Mouse (Mus musculus): Measurements from ENCODE around the gene Ndst4. TPM values are rescaled to one million over a fixed set of nuclear protein-coding genes. Genes with fewer than 3 reads are reported as not detected.
A peak's percentile ranks its signal among the peaks of the same experiment; 100 is the strongest.

Gene Ndst4
- polyA plus RNA-seq, 1 experiment from 2014 or later = 0.11 TPM

GRCm38 (mm10) chr3:125673997-125674794 lies 270.3 kb downstream of the Ndst4 start:
- Histone ChIP-seq H3K36me3 (replicated peaks) (no peaks in the 10 kb centered on the region), H3K4me3 (no peak overlapping the region), H3K27me3 (replicated peaks; ENCODE audit: low read depth, poor library complexity, severe bottlenecking) (no peaks in the 10 kb centered on the region), H3K27ac (replicated peaks) (no peak overlapping the region), H3K4me1 (0 out of 2 replicates have a peak, but pooled peaks cover 2% of the 10 kb centered on the region), H3K9me3 (no peaks in the 10 kb centered on the region)
- 57% methylated on average over 9 of the region's 9 CpGs for WGBS
- DNase-seq (ENCODE audit: low spot score) = no peak

GRCm38 (mm10) chr3:125675211-125675896 lies 271.5 kb downstream of the Ndst4 start:
- H3K27me3 ChIP-seq (replicated peaks; ENCODE audit: low read depth, poor library complexity, severe bottlenecking) = no peaks in the 10 kb centered on the region
- 91% methylated on average over 6 of the region's 6 CpGs for WGBS
- H3K4me1 ChIP-seq = 0 out of 2 replicates have a peak, but pooled peaks cover 2% of the 10 kb centered on the region
- no peak overlapping the region for H3K4me3 ChIP-seq
- DNase-seq (ENCODE audit: low spot score) = no peak
- H3K9me3 ChIP-seq = no peaks in the 10 kb centered on the region
- H3K27ac ChIP-seq (replicated peaks) = no peak overlapping the region
- H3K36me3 ChIP-seq (replicated peaks) = no peaks in the 10 kb centered on the region

GRCm38 (mm10) chr3:125678924-125679323 lies 275.0 kb downstream of the Ndst4 start:
- no peak overlapping the region for H3K27ac ChIP-seq (replicated peaks)
- H3K9me3 ChIP-seq = no peaks in the 10 kb centered on the region
- no peaks in the 10 kb centered on the region for H3K27me3 ChIP-seq (replicated peaks; ENCODE audit: low read depth, poor library complexity, severe bottlenecking)
- peak; percentile 34 for DNase-seq (ENCODE audit: low spot score)
- 75% methylated on average over 9 of the region's 9 CpGs for WGBS
- no peak overlapping the region for H3K4me3 ChIP-seq
- 0 out of 2 replicates have a peak, but pooled peaks cover 2% of the 10 kb centered on the region for H3K4me1 ChIP-seq
- H3K36me3 ChIP-seq (replicated peaks) = no peaks in the 10 kb centered on the region

- no peak for DNase-seq (ENCODE audit: low spot score)
- H3K27me3 ChIP-seq (replicated peaks; ENCODE audit: low read depth, poor library complexity, severe bottlenecking) = no peaks in the 10 kb centered on the region
- H3K4me3 ChIP-seq = no peak overlapping the region
- no peaks in the 10 kb centered on the region for H3K9me3 ChIP-seq
- no peaks in the 10 kb centered on the region for H3K36me3 ChIP-seq (replicated peaks)
- 0 out of 2 replicates have a peak, but pooled peaks cover 2% of the 10 kb centered on the region for H3K4me1 ChIP-seq
- 74% methylated on average over 8 of the region's 8 CpGs for WGBS
- H3K27ac ChIP-seq (replicated peaks) = no peak overlapping the region
Measured at GRCm38 (mm10) chr3:125683460-125684230, 279.8 kb downstream of the Ndst4 start.

GRCm38 (mm10) chr3:125684583-125684982 lies 280.7 kb downstream of the Ndst4 start:
- WGBS = 86% methylated on average over 1 of the region's 1 CpGs
- Histone ChIP-seq H3K4me1 (no peaks in the 10 kb centered on the region), H3K9me3 (no peaks in the 10 kb centered on the region), H3K4me3 (no peak overlapping the region), H3K36me3 (replicated peaks) (no peaks in the 10 kb centered on the region), H3K27ac (replicated peaks) (no peak overlapping the region), H3K27me3 (replicated peaks; ENCODE audit: low read depth, poor library complexity, severe bottlenecking) (no peaks in the 10 kb centered on the region)
- no peak for DNase-seq (ENCODE audit: low spot score)

GRCm38 (mm10) chr3:125687601-125688000 lies 283.7 kb downstream of the Ndst4 start:
- DNase-seq (ENCODE audit: low spot score) = no peak
- H3K27me3 ChIP-seq (replicated peaks; ENCODE audit: low read depth, poor library complexity, severe bottlenecking) = no peaks in the 10 kb centered on the region
- no peak overlapping the region for H3K27ac ChIP-seq (replicated peaks)
- no peaks in the 10 kb centered on the region for H3K4me1 ChIP-seq
- WGBS = 77% methylated on average over 2 of the region's 2 CpGs
- H3K9me3 ChIP-seq = no peaks in the 10 kb centered on the region
- no peaks in the 10 kb centered on the region for H3K36me3 ChIP-seq (replicated peaks)
- no peak overlapping the region for H3K4me3 ChIP-seq

GRCm38 (mm10) chr3:125690948-125691347 lies 287.1 kb downstream of the Ndst4 start:
- DNase-seq (ENCODE audit: low spot score) = no peak
- 87% methylated on average over 1 of the region's 1 CpGs for WGBS

GRCm38 (mm10) chr3:125722953-125723352 lies 319.1 kb downstream of the Ndst4 start:
- Histone ChIP-seq H3K27me3 (replicated peaks; ENCODE audit: low read depth, poor library complexity, severe bottlenecking) (no peaks in the 10 kb centered on the region), H3K4me1 (peaks cover 12% of the 10 kb centered on the region), H3K27ac (replicated peaks) (no peak overlapping the region), H3K9me3 (no peaks in the 10 kb centered on the region), H3K4me3 (no peak overlapping the region), H3K36me3 (replicated peaks) (no peaks in the 10 kb centered on the region)
- no peak for DNase-seq (ENCODE audit: low spot score)
- 77% methylated on average over 2 of the region's 2 CpGs for WGBS

More at GRCm38 (mm10) chr3:125690948-125691347, 287.1 kb downstream of the Ndst4 start:
- H3K36me3 ChIP-seq (replicated peaks) = no peaks in the 10 kb centered on the region
- no peak overlapping the region for H3K4me3 ChIP-seq
- H3K9me3 ChIP-seq = no peaks in the 10 kb centered on the region
- H3K4me1 ChIP-seq = no peaks in the 10 kb centered on the region
- no peaks in the 10 kb centered on the region for H3K27me3 ChIP-seq (replicated peaks; ENCODE audit: low read depth, poor library complexity, severe bottlenecking)
- H3K27ac ChIP-seq (replicated peaks) = no peak overlapping the region

GRCm38 (mm10) chr3:125734945-125735344 lies 331.1 kb downstream of the Ndst4 start:
- no peaks in the 10 kb centered on the region for H3K9me3 ChIP-seq
- H3K4me3 ChIP-seq = no peak overlapping the region
- 84% methylated on average over 2 of the region's 2 CpGs for WGBS

GRCm38 (mm10) chr3:125744468-125745141 lies 340.7 kb downstream of the Ndst4 start:
- DNase-seq (ENCODE audit: low spot score) = no peak
- 75% methylated on average over 3 of the region's 3 CpGs for WGBS
- Histone ChIP-seq H3K27ac (replicated peaks) (no peak overlapping the region), H3K4me1 (no peaks in the 10 kb centered on the region), H3K36me3 (replicated peaks) (no peaks in the 10 kb centered on the region), H3K27me3 (replicated peaks; ENCODE audit: low read depth, poor library complexity, severe bottlenecking) (no peaks in the 10 kb centered on the region), H3K4me3 (no peak overlapping the region), H3K9me3 (no peaks in the 10 kb centered on the region)

More at GRCm38 (mm10) chr3:125734945-125735344, 331.1 kb downstream of the Ndst4 start:
- DNase-seq (ENCODE audit: low spot score) = no peak
- no peaks in the 10 kb centered on the region for H3K4me1 ChIP-seq
- H3K27me3 ChIP-seq (replicated peaks; ENCODE audit: low read depth, poor library complexity, severe bottlenecking) = no peaks in the 10 kb centered on the region
- H3K36me3 ChIP-seq (replicated peaks) = no peaks in the 10 kb centered on the region
- H3K27ac ChIP-seq (replicated peaks) = no peak overlapping the region

GRCm38 (mm10) chr3:125745142-125745496 lies 341.2 kb downstream of the Ndst4 start:
- Histone ChIP-seq H3K36me3 (replicated peaks) (no peaks in the 10 kb centered on the region), H3K27ac (replicated peaks) (no peak overlapping the region), H3K4me1 (no peaks in the 10 kb centered on the region), H3K9me3 (no peaks in the 10 kb centered on the region), H3K27me3 (replicated peaks; ENCODE audit: low read depth, poor library complexity, severe bottlenecking) (no peaks in the 10 kb centered on the region), H3K4me3 (no peak overlapping the region)
- DNase-seq (ENCODE audit: low spot score) = no peak
- 87% methylated on average over 3 of the region's 3 CpGs for WGBS

- no peaks in the 10 kb centered on the region for H3K36me3 ChIP-seq (replicated peaks)
- H3K4me1 ChIP-seq = no peaks in the 10 kb centered on the region
- H3K27ac ChIP-seq (replicated peaks) = no peak overlapping the region
- H3K4me3 ChIP-seq = no peak overlapping the region
- no peaks in the 10 kb centered on the region for H3K27me3 ChIP-seq (replicated peaks; ENCODE audit: low read depth, poor library complexity, severe bottlenecking)
- WGBS = 83% methylated on average over 3 of the region's 3 CpGs
- no peak for DNase-seq (ENCODE audit: low spot score)
- H3K9me3 ChIP-seq = no peaks in the 10 kb centered on the region
Measured at GRCm38 (mm10) chr3:125746367-125746766, 342.5 kb downstream of the Ndst4 start.
